Mouse (Mus musculus): Measurements from ENCODE around the gene Cyb5r3. TPM values are rescaled to one million over a fixed set of nuclear protein-coding genes. Genes with fewer than 3 reads are reported as not detected.
A peak's percentile ranks its signal among the peaks of the same experiment; 100 is the strongest.

Gene Cyb5r3
- polyA plus RNA-seq, 1 experiment from 2014 or later: 117 TPM

DNA sequence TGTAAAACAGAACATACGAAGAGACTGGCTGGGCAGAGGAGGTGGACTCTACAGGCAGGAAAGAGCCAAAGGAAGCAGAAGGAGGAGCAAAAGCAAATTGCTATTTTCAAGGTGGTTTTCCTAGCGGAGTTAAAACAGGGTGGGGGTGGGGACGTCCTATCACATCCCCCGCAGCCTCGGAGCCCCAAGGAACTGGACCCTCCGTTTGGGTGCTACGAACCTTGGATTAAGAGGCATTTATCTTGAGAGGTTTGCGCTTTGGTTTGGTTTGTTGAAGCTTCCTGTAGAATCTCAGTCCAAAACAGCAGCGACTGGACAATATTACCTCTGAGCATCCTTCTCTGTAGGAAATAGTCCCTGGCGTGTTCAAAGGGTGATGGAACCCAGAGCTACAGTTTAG is 37.3 kb upstream of the Cyb5r3 start:
- ATAC-seq (ENCODE audit: low FRiP score, low TSS enrichment) (no peak; the same call in 1 of the 2 replicates), DNase-seq (ENCODE audit: low spot score) (no peak)
- Histone ChIP-seq H3K4me1 (replicated peaks; ENCODE audit: control insufficient read depth, insufficient read depth) (no peaks in the 10 kb centered on the region), H3K4me2 (replicated peaks; ENCODE audit: low read depth) (peak overlapping the region; percentile 49), H3K9ac (ENCODE audit: low read length) (peak overlapping the region; percentile 36), H3K36me3 (ENCODE audit: control insufficient read depth, insufficient read depth, low read length) (no peaks in the 10 kb centered on the region), H3K27ac (replicated peaks) (peak overlapping the region; percentile 46), H3K4me3 (ENCODE audit: low read depth, low read length) (peak overlapping the region; percentile 29), H3K9me3 (ENCODE audit: control insufficient read depth, low read length) (no peaks in the 10 kb centered on the region), H3K27me3 (ENCODE audit: control insufficient read depth, insufficient read depth, low read length) (no peaks in the 10 kb centered on the region; the same call in 1 of the 2 replicates)
- no peak for TF ChIP-seq EP300 (optimal IDR thresholded peaks at IDR 0.05)
- TF ChIP-seq CTCF (IDR thresholded peaks at IDR 0.05; ENCODE audit: low read depth): no peak
- 6% methylated on average over 10 of the region's 10 CpGs for WGBS

DNA sequence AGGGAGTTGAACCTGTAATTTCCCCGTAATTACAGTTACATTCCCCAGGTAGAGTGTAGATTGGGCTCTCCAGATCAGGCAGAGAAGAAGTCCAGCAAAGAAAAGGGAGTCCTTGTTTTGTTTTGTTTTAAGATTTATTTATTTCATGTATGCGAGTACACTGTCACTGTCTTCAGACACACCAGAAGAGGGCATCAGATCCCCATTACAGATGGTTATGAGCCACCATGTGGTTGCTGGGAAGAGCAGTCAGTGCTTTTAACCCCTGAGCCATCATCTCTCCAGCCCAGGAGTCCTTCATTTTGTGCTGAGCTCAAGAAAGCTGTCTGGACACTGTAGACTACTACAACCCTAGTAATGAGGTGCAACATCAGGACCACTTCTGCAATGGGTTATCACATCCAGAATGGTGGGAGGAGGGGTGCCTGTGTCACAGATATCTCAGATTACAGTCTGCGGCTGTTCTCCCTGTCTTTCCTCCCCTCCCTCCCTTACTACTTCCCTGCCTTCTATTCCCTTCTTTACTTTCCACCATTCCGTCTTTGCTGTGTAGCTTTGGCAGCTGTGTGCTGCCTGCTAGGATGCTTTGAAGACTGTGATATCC is 36.8 kb upstream of the Cyb5r3 start:
- Histone ChIP-seq H3K4me3 (ENCODE audit: low read depth, low read length) (peak overlapping the region; percentile 29; the same call in 1 of the 2 replicates), H3K4me1 (replicated peaks; ENCODE audit: control insufficient read depth, insufficient read depth) (no peaks in the 10 kb centered on the region), H3K36me3 (ENCODE audit: control insufficient read depth, insufficient read depth, low read length) (no peaks in the 10 kb centered on the region), H3K4me2 (replicated peaks; ENCODE audit: low read depth) (peak overlapping the region; percentile 49), H3K27me3 (ENCODE audit: control insufficient read depth, insufficient read depth, low read length) (no peaks in the 10 kb centered on the region; the same call in 1 of the 2 replicates), H3K9ac (ENCODE audit: low read length) (peak overlapping the region; percentile 36), H3K27ac (replicated peaks) (peak overlapping the region; percentile 46), H3K9me3 (ENCODE audit: control insufficient read depth, low read length) (no peaks in the 10 kb centered on the region)
- ATAC-seq (ENCODE audit: low FRiP score, low TSS enrichment) (no peak; the same call in 1 of the 2 replicates), DNase-seq (ENCODE audit: low spot score) (no peak)
- WGBS: 47% methylated on average over 4 of the region's 4 CpGs
- TF ChIP-seq EP300 (optimal IDR thresholded peaks at IDR 0.05): no peak
- peak; percentile 50 for TF ChIP-seq CTCF (IDR thresholded peaks at IDR 0.05; ENCODE audit: low read depth)

DNA sequence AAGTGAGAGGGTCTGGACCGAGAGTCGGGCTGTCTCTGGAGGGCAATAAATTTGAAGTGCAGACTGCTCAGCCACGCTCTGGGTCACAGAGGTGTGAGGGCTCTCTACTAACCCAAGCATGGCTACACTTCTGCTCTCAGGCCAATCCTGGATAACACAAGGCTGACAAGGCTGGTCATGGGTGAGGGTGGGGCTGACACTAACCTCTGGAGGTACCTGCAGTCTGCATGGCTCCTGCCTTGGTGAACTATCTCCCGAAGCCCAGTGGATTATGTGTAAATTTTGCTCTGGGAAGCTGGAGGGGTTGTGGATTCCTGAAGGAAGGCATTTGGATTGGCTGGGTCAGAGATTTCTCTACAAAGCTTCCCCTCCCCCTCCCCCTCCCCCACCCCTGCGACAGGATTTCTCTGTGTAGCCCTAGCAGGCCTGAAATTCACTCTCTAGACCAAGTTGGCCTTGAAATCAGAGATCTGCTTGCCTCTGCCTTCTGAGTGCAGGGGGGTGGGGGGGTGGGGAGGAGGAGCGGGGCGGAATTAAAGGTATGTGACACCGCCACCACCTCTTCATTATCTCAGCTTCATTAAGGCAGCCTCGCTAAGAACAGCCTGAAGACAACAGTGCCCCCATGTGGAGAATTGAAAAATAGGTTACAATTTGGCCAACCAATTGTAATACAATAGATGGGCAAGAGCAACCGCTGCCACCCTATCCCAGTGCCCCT is 32.5 kb upstream of the Cyb5r3 start:
- ATAC-seq (ENCODE audit: low FRiP score, low TSS enrichment): peak; percentile 60
- WGBS: 36% methylated on average over 10 of the region's 10 CpGs
- no peaks in the 10 kb centered on the region; the same call in 1 of the 2 replicates for H3K27me3 ChIP-seq (ENCODE audit: control insufficient read depth, insufficient read depth, low read length)
- TF ChIP-seq EP300 (optimal IDR thresholded peaks at IDR 0.05) (no peak), CTCF (IDR thresholded peaks at IDR 0.05; ENCODE audit: low read depth) (peak; percentile 84)
- no peaks in the 10 kb centered on the region for H3K4me1 ChIP-seq (replicated peaks; ENCODE audit: control insufficient read depth, insufficient read depth)
- peak overlapping the region; percentile 41 for H3K4me2 ChIP-seq (replicated peaks; ENCODE audit: low read depth)
- H3K9ac ChIP-seq (ENCODE audit: low read length): no peak overlapping the region
- no peak overlapping the region for H3K4me3 ChIP-seq (ENCODE audit: low read depth, low read length)
- H3K36me3 ChIP-seq (ENCODE audit: control insufficient read depth, insufficient read depth, low read length): no peaks in the 10 kb centered on the region
- H3K9me3 ChIP-seq (ENCODE audit: control insufficient read depth, low read length): no peaks in the 10 kb centered on the region
- H3K27ac ChIP-seq (replicated peaks): no peak overlapping the region
- peak; percentile 51 for DNase-seq (ENCODE audit: low spot score)

GRCm38 (mm10) chr15:83202412-83202811 is 30.0 kb upstream of the Cyb5r3 start:
- Histone ChIP-seq H3K27ac (replicated peaks) (no peak overlapping the region), H3K9ac (ENCODE audit: low read length) (no peak overlapping the region), H3K9me3 (ENCODE audit: control insufficient read depth, low read length) (no peaks in the 10 kb centered on the region), H3K4me2 (replicated peaks; ENCODE audit: low read depth) (no peak overlapping the region), H3K4me1 (replicated peaks; ENCODE audit: control insufficient read depth, insufficient read depth) (no peaks in the 10 kb centered on the region), H3K27me3 (ENCODE audit: control insufficient read depth, insufficient read depth, low read length) (no peaks in the 10 kb centered on the region; the same call in 1 of the 2 replicates), H3K36me3 (ENCODE audit: control insufficient read depth, insufficient read depth, low read length) (no peaks in the 10 kb centered on the region), H3K4me3 (ENCODE audit: low read depth, low read length) (no peak overlapping the region)
- ATAC-seq (ENCODE audit: low FRiP score, low TSS enrichment) (no peak), DNase-seq (ENCODE audit: low spot score) (no peak)
- TF ChIP-seq CTCF (IDR thresholded peaks at IDR 0.05; ENCODE audit: low read depth) (no peak), EP300 (optimal IDR thresholded peaks at IDR 0.05) (no peak)
- WGBS: 57% methylated on average over 4 of the region's 4 CpGs

- Histone ChIP-seq H3K9ac (ENCODE audit: low read length) (no peak overlapping the region), H3K27me3 (ENCODE audit: control insufficient read depth, insufficient read depth, low read length) (no peaks in the 10 kb centered on the region), H3K36me3 (ENCODE audit: control insufficient read depth, insufficient read depth, low read length) (no peaks in the 10 kb centered on the region), H3K4me3 (ENCODE audit: low read depth, low read length) (no peak overlapping the region), H3K4me1 (replicated peaks; ENCODE audit: control insufficient read depth, insufficient read depth) (no peaks in the 10 kb centered on the region), H3K9me3 (ENCODE audit: control insufficient read depth, low read length) (no peaks in the 10 kb centered on the region), H3K27ac (replicated peaks) (no peak overlapping the region), H3K4me2 (replicated peaks; ENCODE audit: low read depth) (no peak overlapping the region)
- DNase-seq (ENCODE audit: low spot score): no peak
- WGBS: 95% methylated on average over 4 of the region's 4 CpGs
- TF ChIP-seq CTCF (IDR thresholded peaks at IDR 0.05; ENCODE audit: low read depth) (no peak), EP300 (optimal IDR thresholded peaks at IDR 0.05) (no peak)
- no peak for ATAC-seq (ENCODE audit: low FRiP score, low TSS enrichment)
Observed at GRCm38 (mm10) chr15:83193413-83193812, 21.0 kb upstream of the Cyb5r3 start.

GRCm38 (mm10) chr15:83182351-83182750 is 10.0 kb upstream of the Cyb5r3 start:
- H3K27me3 ChIP-seq (ENCODE audit: control insufficient read depth, insufficient read depth, low read length): no peaks in the 10 kb centered on the region
- H3K9me3 ChIP-seq (ENCODE audit: control insufficient read depth, low read length): no peaks in the 10 kb centered on the region
- peak; percentile 51 for ATAC-seq (ENCODE audit: low FRiP score, low TSS enrichment)
- WGBS: 49% methylated on average over 5 of the region's 5 CpGs
- no peaks in the 10 kb centered on the region for H3K4me1 ChIP-seq (replicated peaks; ENCODE audit: control insufficient read depth, insufficient read depth)
- no peak overlapping the region for H3K4me2 ChIP-seq (replicated peaks; ENCODE audit: low read depth)
- DNase-seq (ENCODE audit: low spot score): no peak
- TF ChIP-seq EP300 (optimal IDR thresholded peaks at IDR 0.05) (no peak), CTCF (IDR thresholded peaks at IDR 0.05; ENCODE audit: low read depth) (no peak)
- peak overlapping the region; percentile 3; the same call in 1 of the 2 replicates for H3K27ac ChIP-seq (replicated peaks)
- no peaks in the 10 kb centered on the region for H3K36me3 ChIP-seq (ENCODE audit: control insufficient read depth, insufficient read depth, low read length)
- H3K9ac ChIP-seq (ENCODE audit: low read length): no peak overlapping the region
- H3K4me3 ChIP-seq (ENCODE audit: low read depth, low read length): no peak overlapping the region
